Mouse (Mus musculus): Measurements from ENCODE around the gene Slc39a8.

DNA sequence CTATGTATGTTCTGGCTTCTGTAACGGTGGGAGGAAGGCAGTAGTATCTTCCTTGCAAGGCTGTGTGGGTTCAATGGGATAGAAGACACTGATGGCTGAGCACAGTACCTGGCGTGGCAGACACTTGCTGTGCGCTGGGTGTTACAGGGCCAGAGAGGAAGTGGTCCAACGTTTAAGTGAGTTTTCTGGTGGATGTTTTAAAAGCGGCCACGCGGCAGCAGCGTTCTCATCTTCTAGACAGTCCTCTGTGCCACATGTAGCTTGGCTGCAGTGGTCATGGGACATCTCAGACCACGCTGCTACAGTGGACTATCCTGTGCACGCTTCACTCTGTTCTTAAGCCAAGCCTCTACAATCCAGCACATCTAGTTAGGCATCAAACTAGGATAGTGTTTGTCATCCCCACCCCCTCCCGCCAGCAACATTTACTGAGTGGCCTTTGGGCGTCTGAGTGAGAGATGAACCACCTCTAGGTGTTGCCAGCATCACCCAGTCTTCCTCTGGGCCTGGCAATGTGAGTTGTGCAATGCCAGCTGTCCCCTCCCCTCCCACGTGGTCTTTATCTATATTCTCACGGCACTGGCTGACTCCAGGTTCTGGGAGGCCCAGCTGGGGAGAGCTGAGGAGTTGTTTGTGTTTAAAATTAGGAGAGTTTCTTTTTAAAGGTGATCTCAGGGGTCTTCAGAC is 29.4 kb downstream of the Slc39a8 start:
- TF ChIP-seq CTCF (IDR thresholded peaks at IDR 0.05; ENCODE audit: extremely low read depth, insufficient read depth, low read length) (no peak), POLR2A (IDR thresholded peaks at IDR 0.05; ENCODE audit: extremely low read depth, insufficient read depth, low read length) (no peak)

Data from cortical plate, adult 2 months (tissue).